9 mouse cellular contexts compared by ENCODE assay signal in the genomic region with DNA sequence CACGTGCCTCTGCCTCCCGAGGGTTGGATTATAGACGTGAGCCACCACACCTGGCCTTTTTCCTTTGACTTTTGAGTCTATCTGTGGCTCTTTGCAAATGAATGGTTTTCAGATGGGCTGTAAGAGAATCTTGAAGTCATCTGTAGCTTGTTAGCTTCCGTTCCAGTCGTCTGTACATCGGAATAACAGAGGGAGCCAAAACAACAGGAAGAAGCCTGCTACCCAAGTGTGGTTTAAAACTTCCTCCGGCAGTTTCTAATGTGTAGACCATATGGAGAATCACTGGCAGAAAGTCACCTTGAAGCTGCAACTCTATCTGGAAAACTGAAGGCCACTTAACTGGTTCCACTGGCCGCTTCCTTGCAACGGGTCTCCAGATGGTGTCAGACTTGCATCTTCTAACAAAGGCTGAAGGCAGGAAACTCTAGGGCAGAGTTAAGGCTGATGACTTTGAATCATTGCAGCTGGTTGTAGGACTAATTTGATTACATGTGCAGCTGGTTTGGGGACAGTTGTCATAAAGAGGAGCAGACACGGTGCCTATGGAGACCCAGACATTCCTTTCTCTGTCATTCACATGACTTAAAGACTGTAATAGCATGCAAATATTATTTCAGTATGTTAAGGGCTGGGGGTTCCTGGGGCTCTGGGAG. TPM values are rescaled to one million over a fixed set of nuclear protein-coding genes. Genes with fewer than 3 reads are reported as not detected.
DNase-seq lines count a peak whose midpoint lies in the region; ATAC-seq and TF ChIP-seq lines count a peak whose summit lies in the region.
"Had no signal": no experiment of that assay in that cellular context is flagged by ENCODE, and none has a peak within 500 bp of the region (broad histone marks: within the 10 kb centered on the region; RNA-seq: fewer than 3 reads in every experiment).

No protein-coding gene starts in this region.

- TF ChIP-seq CTCF in Patski (IDR thresholded peaks at IDR 0.05): peak; percentile 35

- peak; percentile 21; the same call in 1 of the 2 replicates for ATAC-seq in hindbrain, embryonic 13.5 days (ENCODE audit: low FRiP score)
- ATAC-seq in Patski: peak; percentile 78

- WGBS in hindbrain, embryonic 13.5 days: 68% methylated on average over 10 of the region's 10 CpGs
- WGBS in hindbrain, embryonic 10.5 days: 55% methylated on average over 10 of the region's 10 CpGs

- 0 out of 2 replicates have a peak, but pooled peaks cover 3% of the 10 kb centered on the region for H3K27me3 ChIP-seq in hindbrain, embryonic 13.5 days
- no peaks in the 10 kb centered on the region for H3K27me3 ChIP-seq in hindbrain, embryonic 10.5 days (ENCODE audit: insufficient read depth, poor library complexity, severe bottlenecking)
- no peaks in the 10 kb centered on the region for H3K27me3 ChIP-seq in Patski

- no peak for DNase-seq in hindbrain, embryonic 10.5 days (ENCODE audit: low spot score)
- DNase-seq in Patski (ENCODE audit: low read depth, low spot score): no peak
- DNase-seq in heart, postnatal 4 days: peak; percentile 47
- DNase-seq in lung, postnatal 25 days (ENCODE audit: low spot score): peak; percentile 24
- DNase-seq in thymus, postnatal 36 days: peak; percentile 13 to 29
- no peak for DNase-seq in left cerebral cortex, postnatal 14 days (ENCODE audit: low spot score in 2 of 2)
- DNase-seq in cerebellum, adult 9-11 months: no peak

- intact Hi-C loops in left cerebral cortex, postnatal 14 days (cut with DNase I): loop anchor here (5.0 kb wide), 2 partner anchors 339 to 354 kb away; no protein-coding TSS in a partner anchor

- H3K4me1 ChIP-seq in hindbrain, embryonic 13.5 days (replicated peaks): no peaks in the 10 kb centered on the region
- H3K4me1 ChIP-seq in hindbrain, embryonic 10.5 days (replicated peaks): no peaks in the 10 kb centered on the region
- H3K4me1 ChIP-seq: liver, embryonic 15.5 days had no signal

- H3K9ac ChIP-seq in hindbrain, embryonic 13.5 days: no peak overlapping the region
- H3K9ac ChIP-seq: liver, embryonic 15.5 days had no signal

- H3K36me3 ChIP-seq in hindbrain, embryonic 13.5 days: no peaks in the 10 kb centered on the region
- no peaks in the 10 kb centered on the region for H3K36me3 ChIP-seq in hindbrain, embryonic 10.5 days
- H3K36me3 ChIP-seq: liver, embryonic 15.5 days had no signal

- H3K27ac ChIP-seq in hindbrain, embryonic 13.5 days: no peak overlapping the region
- H3K27ac ChIP-seq in hindbrain, embryonic 10.5 days: no peak overlapping the region
- H3K27ac ChIP-seq: liver, embryonic 15.5 days had no signal

- CTCF ChIA-PET in Patski (lab: Charles Lee): interaction anchor here (1.0 to 5.8 kb wide), 27 partner anchors 8 to 369 kb away, joined by 3 to 82 read pairs (median 4); a partner anchor contains a TSS

- H3K9me3 ChIP-seq in hindbrain, embryonic 13.5 days: no peaks in the 10 kb centered on the region
- no peaks in the 10 kb centered on the region for H3K9me3 ChIP-seq in hindbrain, embryonic 10.5 days
- H3K9me3 ChIP-seq: liver, embryonic 15.5 days had no signal

- H3K4me2 ChIP-seq in hindbrain, embryonic 13.5 days: no peak overlapping the region
- H3K4me2 ChIP-seq: liver, embryonic 15.5 days had no signal

- POLR2A ChIA-PET in Patski (lab: Charles Lee): interaction anchor here (0.6 kb wide), 1 partner anchor 291 kb away, joined by 4 read pairs; no protein-coding TSS in a partner anchor

- in situ Hi-C loops in Patski (cut with MboI; ENCODE audit: low pct_unique_long_range_greater_than_20kb): loop anchor here (5.0 to 25.0 kb wide), 3 partner anchors 334 to 1044 kb away; a partner anchor contains a TSS

- H3K4me3 ChIP-seq in hindbrain, embryonic 13.5 days: no peak overlapping the region
- H3K4me3 ChIP-seq in hindbrain, embryonic 10.5 days: no peak overlapping the region
- H3K4me3 ChIP-seq: liver, embryonic 15.5 days had no signal

RNA-seq across cellular contexts. Expression of a gene that starts 12.0 kb away (rescaled TPM):
- 29.0 and 33.5 TPM in 2 replicates for polyA plus RNA-seq in hindbrain, embryonic 13.5 days (2015; fragmentation: Nextera tagmentation; extraction: Ambion mirVana)
- polyA plus RNA-seq in hindbrain, embryonic 10.5 days (2016; fragmentation: Nextera tagmentation; extraction: Ambion mirVana): 18.0 and 20.3 TPM in 2 replicates
- 38.6 TPM for polyA plus RNA-seq in Patski (2021)
- 10 to 100 TPM; 33.4 to 33.8 TPM for total RNA-seq in heart, postnatal 4 days (2021)
- 10 to 100 TPM; 38.8 to 42.4 TPM for total RNA-seq in left cerebral cortex, postnatal 14 days (2021)

RNA-seq across cellular contexts. Expression of a gene that starts 49.3 kb away (rescaled TPM):
- polyA plus RNA-seq in hindbrain, embryonic 13.5 days (2015; fragmentation: Nextera tagmentation; extraction: Ambion mirVana): 0.12 and 0.18 TPM in 2 replicates
- 0.05 and 0.21 TPM in 2 replicates for polyA plus RNA-seq in hindbrain, embryonic 10.5 days (2016; fragmentation: Nextera tagmentation; extraction: Ambion mirVana)
- not detected for polyA plus RNA-seq in Patski (2021)
- not detected for total RNA-seq in heart, postnatal 4 days (2021)
- under 1 TPM; 0.19 to 0.29 TPM for total RNA-seq in left cerebral cortex, postnatal 14 days (2021)
- polyA plus RNA-seq: liver, embryonic 15.5 days had no signal

Comparison
In these comparisons a context has a peak if more than half of its experiments do, and no peak if none do; other contexts are left out.
1. DNase-seq: peak in heart, postnatal 4 days (single experiment), lung, postnatal 25 days (single experiment) and thymus, postnatal 36 days (2 of 2); none in hindbrain, embryonic 10.5 days (single experiment), Patski (single experiment), left cerebral cortex, postnatal 14 days (0 of 2) and cerebellum, adult 9-11 months (single experiment).